Mouse (Mus musculus) Patski (cell line): Measurements from ENCODE around the gene Arhgef17. TPM values are rescaled to one million over a fixed set of nuclear protein-coding genes. Genes with fewer than 3 reads are reported as not detected.

Source experiments
- ATAC-seq: fragments of 100-300 bp; one replicate; pipeline ENCODE4 v1.8.0; 2021
- CTCF ChIA-PET: fragments of 350-600 bp; sonication (Branson Sonifier 250); formaldehyde crosslinking; loops from one replicate; lab custom pipeline; 2022; ENCODE audit warnings: inconsistent platforms; lab: Charles Lee
- POLR2A ChIA-PET: fragments of 350-600 bp; sonication (Branson Sonifier 250); formaldehyde crosslinking; loops from one replicate; lab custom pipeline; 2022; ENCODE audit warnings: antibody characterized with exemption, inconsistent platforms; lab: Charles Lee
- DNase-seq: peaks from one replicate; pipeline ENCODE4 v3.0.0-alpha.2; 2011; ENCODE audit warnings: low read depth, low spot score
- H3K27me3 ChIP-seq: fragments of 371-371 bp; one replicate; pipeline ENCODE4 v1.5.1; 2021
- CTCF ChIP-seq: fragments of 100-300 bp; IDR thresholded peaks from one replicate; pipeline ENCODE4 v1.5.1; 2021
- in situ Hi-C: fragments of 300-500 bp; cut with MboI; formaldehyde crosslinking; loops from 3 replicates; pipeline ENCODE4 v1.11.1; 2018; ENCODE audit warnings: low pct_unique_long_range_greater_than_20kb, mixed read lengths
- polyA plus RNA-seq: library from polyadenylated mRNA; unstranded; gene quantifications from one replicate; pipeline ENCODE4 v1.2.3, GENCODE M21; 2021

Arhgef17 gene
- polyA plus RNA-seq, 1 experiment from 2014 or later, result 78.8 TPM

- in situ Hi-C loops, result no loop called here
- ChIA-PET CTCF (interaction anchor here (2.0 to 2.6 kb wide), 2 partner anchors 10 to 17 kb away, joined by 6 to 7 read pairs; no protein-coding TSS in a partner anchor), POLR2A (no interaction called here)
Measured at GRCm38 (mm10) chr7:100884460-100884859, 47.4 kb downstream of the Arhgef17 start.

GRCm38 (mm10) chr7:100881950-100882349 is 50.0 kb downstream of the Arhgef17 start:
- POLR2A ChIA-PET, result no interaction called here
- no peak for TF ChIP-seq CTCF
- DNase-seq (no peak), ATAC-seq (no peak)
- no peaks in the 10 kb centered on the region for H3K27me3 ChIP-seq
- in situ Hi-C loops, result no loop called here
- CTCF ChIA-PET, result interaction anchor here (0.9 kb wide), 1 partner anchor 19 kb away, joined by 3 read pairs; the partner anchor contains the start of gene Relt

More at GRCm38 (mm10) chr7:100884460-100884859, 47.4 kb downstream of the Arhgef17 start:
- no peaks in the 10 kb centered on the region for H3K27me3 ChIP-seq
- DNase-seq (no peak), ATAC-seq (no peak)
- no peak for TF ChIP-seq CTCF

GRCm38 (mm10) chr7:100881531-100881930 is 50.4 kb downstream of the Arhgef17 start:
- H3K27me3 ChIP-seq, result no peaks in the 10 kb centered on the region
- DNase-seq (no peak), ATAC-seq (no peak)
- POLR2A ChIA-PET, result no interaction called here
- CTCF ChIA-PET, result interaction anchor here (0.9 kb wide), 1 partner anchor 18 kb away, joined by 3 read pairs; the partner anchor contains the start of gene Relt
- no peak for TF ChIP-seq CTCF
- in situ Hi-C loops, result no loop called here

- ATAC-seq (no peak), DNase-seq (no peak)
Measured at GRCm38 (mm10) chr7:100879595-100879994, 52.3 kb downstream of the Arhgef17 start.

GRCm38 (mm10) chr7:100876771-100877170 is 55.1 kb downstream of the Arhgef17 start:
- ATAC-seq (no peak), DNase-seq (no peak)
- in situ Hi-C loops, result loop anchor here (10.0 kb wide), 1 partner anchor 58 kb away; the partner anchor contains the start of gene Arhgef17
- POLR2A ChIA-PET, result interaction anchor here (1.4 kb wide), 1 partner anchor 10 kb away, joined by 4 read pairs; no protein-coding TSS in a partner anchor
- no peak for TF ChIP-seq CTCF
- H3K27me3 ChIP-seq, result no peaks in the 10 kb centered on the region
- CTCF ChIA-PET, result interaction anchor here (1.0 to 5.0 kb wide), 3 partner anchors 10 to 16 kb away, joined by 5 to 15 read pairs (median 11); no protein-coding TSS in a partner anchor

More at GRCm38 (mm10) chr7:100879595-100879994, 52.3 kb downstream of the Arhgef17 start:
- in situ Hi-C loops, result loop anchor here (10.0 kb wide), 1 partner anchor 55 kb away; the partner anchor contains the start of gene Arhgef17
- ChIA-PET POLR2A (no interaction called here), CTCF (interaction anchor here (1.3 to 5.0 kb wide), 2 partner anchors 12 to 30 kb away, joined by 3 to 15 read pairs; no protein-coding TSS in a partner anchor)
- H3K27me3 ChIP-seq, result no peaks in the 10 kb centered on the region
- no peak for TF ChIP-seq CTCF

GRCm38 (mm10) chr7:100876293-100876692 is 55.6 kb downstream of the Arhgef17 start:
- no peaks in the 10 kb centered on the region for H3K27me3 ChIP-seq
- CTCF ChIA-PET, result interaction anchor here (2.2 to 5.0 kb wide), 2 partner anchors 9 to 10 kb away, joined by 11 to 15 read pairs; no protein-coding TSS in a partner anchor
- DNase-seq (no peak), ATAC-seq (no peak)
- in situ Hi-C loops, result loop anchor here (10.0 kb wide), 1 partner anchor 59 kb away; the partner anchor contains the start of gene Arhgef17
- no peak for TF ChIP-seq CTCF
- POLR2A ChIA-PET, result interaction anchor here (1.4 kb wide), 1 partner anchor 10 kb away, joined by 4 read pairs; no protein-coding TSS in a partner anchor

GRCm38 (mm10) chr7:100875822-100876221 is 56.1 kb downstream of the Arhgef17 start:
- no peaks in the 10 kb centered on the region for H3K27me3 ChIP-seq
- no peak for TF ChIP-seq CTCF
- in situ Hi-C loops, result loop anchor here (10.0 kb wide), 1 partner anchor 59 kb away; the partner anchor contains the start of gene Arhgef17
- DNase-seq, result no peak
- no peak for ATAC-seq
- ChIA-PET CTCF (interaction anchor here (2.2 to 5.0 kb wide), 2 partner anchors 9 to 11 kb away, joined by 11 to 15 read pairs; no protein-coding TSS in a partner anchor), POLR2A (interaction anchor here (1.4 kb wide), 1 partner anchor 11 kb away, joined by 4 read pairs; no protein-coding TSS in a partner anchor)

GRCm38 (mm10) chr7:100873197-100873596 is 58.7 kb downstream of the Arhgef17 start:
- ATAC-seq, result no peak
- in situ Hi-C loops, result loop anchor here (10.0 kb wide), 1 partner anchor 62 kb away; the partner anchor contains the start of gene Arhgef17
- DNase-seq, result no peak
- TF ChIP-seq CTCF, result no peak
- ChIA-PET POLR2A (no interaction called here), CTCF (interaction anchor here (0.7 kb wide), 1 partner anchor 13 kb away, joined by 4 read pairs; no protein-coding TSS in a partner anchor)
- H3K27me3 ChIP-seq, result no peaks in the 10 kb centered on the region

GRCm38 (mm10) chr7:100871892-100872291 is 60.0 kb downstream of the Arhgef17 start:
- no peak for ATAC-seq
- H3K27me3 ChIP-seq, result no peaks in the 10 kb centered on the region
- TF ChIP-seq CTCF, result no peak
- POLR2A ChIA-PET, result interaction anchor here (0.6 kb wide), 1 partner anchor 193 kb away, joined by 6 read pairs; no protein-coding TSS in a partner anchor
- no peak for DNase-seq
- in situ Hi-C loops, result loop anchor here (10.0 kb wide), 1 partner anchor 63 kb away; the partner anchor contains the start of gene Arhgef17
- CTCF ChIA-PET, result interaction anchor here (1.0 to 1.4 kb wide), 2 partner anchors 15 to 27 kb away, joined by 3 to 4 read pairs; no protein-coding TSS in a partner anchor

- ATAC-seq (no peak), DNase-seq (no peak)
- in situ Hi-C loops, result loop anchor here (10.0 kb wide), 1 partner anchor 63 kb away; the partner anchor contains the start of gene Arhgef17
- ChIA-PET POLR2A (no interaction called here), CTCF (interaction anchor here (1.4 kb wide), 1 partner anchor 15 kb away, joined by 4 read pairs; no protein-coding TSS in a partner anchor)
- H3K27me3 ChIP-seq, result no peaks in the 10 kb centered on the region
- TF ChIP-seq CTCF, result no peak
Measured at GRCm38 (mm10) chr7:100871355-100871754, 60.6 kb downstream of the Arhgef17 start.
